Mouse (Mus musculus) embryonic facial prominence, embryonic 14.5 days (tissue): ENCODE data around the gene Rab7b. TPM values are rescaled to one million over a fixed set of nuclear protein-coding genes. Genes with fewer than 3 reads are reported as not detected.
A peak's percentile ranks its signal among the peaks of the same experiment; 100 is the strongest.

Experiments
- ATAC-seq: fragments of 200-750 bp; cut with Nextera tagmentation; 2 replicates; pipeline ENCODE4 v1.8.0; 2017; ENCODE audit warnings: low read depth, moderate number of reproducible peaks, moderate TSS enrichment
- DNase-seq: peaks from one replicate; pipeline ENCODE4 v3.0.0-alpha.2; 2015; ENCODE audit warnings: low spot score
- H3K27ac ChIP-seq: fragments of 300-500 bp; sonication (generic); replicated peaks from 2 replicates; pipeline ENCODE4 v1.5.1; 2014; ENCODE audit warnings: low read depth, mild to moderate bottlenecking, low read length, moderate library complexity
- H3K27me3 ChIP-seq: fragments of 300-500 bp; sonication (generic); replicated peaks from 2 replicates; pipeline ENCODE4 v1.6.1; 2014; ENCODE audit warnings: low read length; ENCODE audit not compliant: control insufficient read depth, insufficient read depth
- H3K36me3 ChIP-seq: fragments of 300-500 bp; sonication (generic); 2 replicates; pipeline ENCODE4 v1.6.1; 2014; ENCODE audit warnings: low read length, mixed read lengths; ENCODE audit not compliant: control insufficient read depth, insufficient read depth
- H3K4me1 ChIP-seq: fragments of 300-500 bp; sonication (generic); 2 replicates; pipeline ENCODE4 v1.6.1; 2014; ENCODE audit warnings: antibody characterized with exemption, low read length; ENCODE audit not compliant: control insufficient read depth, insufficient read depth
- H3K4me2 ChIP-seq: fragments of 300-500 bp; sonication (generic); 2 replicates; pipeline ENCODE4 v1.6.1; 2014; ENCODE audit warnings: low read depth, mild to moderate bottlenecking, low read length, moderate library complexity, mixed read lengths
- H3K4me3 ChIP-seq: fragments of 300-500 bp; sonication (generic); 2 replicates; pipeline ENCODE4 v1.5.1; 2014; ENCODE audit warnings: low read depth, mild to moderate bottlenecking, low read length
- H3K9ac ChIP-seq: fragments of 300-500 bp; sonication (generic); 2 replicates; pipeline ENCODE4 v1.6.1; 2014; ENCODE audit warnings: low read depth, mild to moderate bottlenecking, low read length, moderate library complexity, mixed read lengths
- H3K9me3 ChIP-seq: fragments of 300-500 bp; sonication (generic); 2 replicates; pipeline ENCODE4 v1.6.1; 2016; ENCODE audit warnings: low read length; ENCODE audit not compliant: control insufficient read depth
- WGBS: fragments of 180-500 bp; shearing (Covaris S2); extraction: QIAGEN DNeasy Blood & Tissue Kit; methylation state at CpG from one replicate; pipeline ENCODE4 v1.1.7; 2014; 5-methylcytosine and 5-hydroxymethylcytosine counted together
- polyA plus RNA-seq: library from polyadenylated mRNA; unstranded; fragments of >200 nt; fragmentation: Nextera tagmentation; extraction: Ambion mirVana; gene quantifications from 2 replicates; pipeline ENCODE4 v1.2.1, GENCODE M21; 2014

Rab7b gene
- polyA plus RNA-seq, 1 experiment from 2014 or later = 10.6 TPM

DNA sequence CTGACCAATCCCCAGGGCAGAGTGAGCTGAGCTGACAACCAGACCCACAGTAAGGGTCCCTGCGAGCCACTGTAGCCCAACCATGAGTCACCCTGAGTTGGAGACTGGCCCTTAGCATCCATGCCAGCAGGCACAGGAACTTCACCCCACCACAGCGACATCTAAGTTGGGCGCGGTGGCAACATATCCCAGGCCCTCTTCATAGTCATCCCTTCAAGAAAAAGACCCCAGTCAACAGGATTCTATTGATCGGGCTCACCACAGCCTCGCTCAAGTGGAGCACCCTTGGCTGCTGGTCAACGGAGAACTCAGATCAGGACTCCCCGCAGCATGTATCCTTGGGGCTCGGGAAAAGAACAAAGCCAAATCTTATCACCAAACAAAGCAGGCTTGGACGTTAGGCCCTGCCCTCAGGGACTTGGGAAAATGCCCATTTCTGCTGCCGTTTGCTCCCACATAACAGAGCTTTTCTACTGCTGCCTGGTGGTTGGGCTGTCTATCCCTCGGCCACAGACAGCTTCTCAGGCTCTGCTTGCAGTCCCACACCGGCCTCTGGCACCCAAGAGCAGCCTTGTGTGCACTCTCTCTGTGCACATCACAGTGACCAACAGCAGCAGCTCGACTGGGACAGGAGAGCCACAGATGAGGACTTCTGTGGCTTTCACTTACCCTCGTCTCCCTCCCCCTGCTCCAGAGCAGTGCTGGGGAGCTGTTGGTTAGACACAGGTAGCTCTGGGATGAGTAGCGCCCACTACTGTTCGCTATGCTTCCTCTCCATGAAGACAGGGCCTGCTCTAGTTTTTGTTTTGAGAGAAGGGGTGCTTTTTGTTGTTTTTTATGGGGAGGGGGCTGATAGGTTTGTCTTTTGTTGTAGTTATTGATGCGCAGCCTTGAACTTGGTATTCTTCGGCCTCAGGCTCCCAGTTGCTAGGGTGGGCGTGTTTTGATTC is 26.2 kb downstream of the Rab7b start:
- DNase-seq = no peak

DNA sequence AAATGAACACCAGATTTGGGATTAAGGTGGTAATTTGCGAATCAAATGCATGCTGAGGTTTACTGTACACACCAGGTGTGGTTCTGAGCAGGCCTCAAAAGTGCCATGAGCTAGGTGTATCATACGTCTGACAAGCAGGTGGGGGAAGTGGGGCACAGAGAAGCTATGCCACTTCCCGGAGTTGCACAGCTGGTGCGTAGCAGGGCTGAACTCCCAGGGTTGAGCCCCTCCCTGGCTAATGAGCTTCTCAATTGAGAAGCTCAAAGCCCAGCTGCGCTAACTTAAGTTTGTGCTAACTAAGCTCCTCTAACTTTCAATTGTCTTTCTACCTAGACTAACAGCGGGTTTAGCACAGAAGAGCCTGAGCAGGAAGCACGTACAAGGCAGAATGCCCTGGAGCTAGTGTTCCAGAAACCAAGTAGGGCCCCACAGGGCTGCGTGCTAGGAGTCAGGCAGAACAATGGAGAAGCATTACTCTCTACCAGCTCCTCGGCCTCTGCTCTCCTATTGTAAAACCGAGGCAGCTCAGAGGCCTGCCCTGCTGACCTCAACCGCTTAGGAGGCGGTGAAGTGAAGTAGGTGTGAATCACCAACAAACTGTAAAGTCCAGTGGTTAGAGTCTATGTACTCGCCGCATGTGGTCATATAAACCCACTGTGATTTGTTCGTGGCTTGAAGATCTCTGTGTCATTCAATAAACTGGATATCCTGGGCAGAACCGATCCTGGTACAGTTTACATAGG is 30.6 kb downstream of the Rab7b start:
- H3K36me3 ChIP-seq = no peaks in the 10 kb centered on the region
- no peak overlapping the region for H3K4me2 ChIP-seq
- H3K27ac ChIP-seq = no peak overlapping the region
- no peaks in the 10 kb centered on the region for H3K27me3 ChIP-seq
- H3K9ac ChIP-seq = no peak overlapping the region
- H3K4me3 ChIP-seq = no peak overlapping the region
- peak; percentile 60; the same call in 1 of the 2 replicates for ATAC-seq
- 53% methylated on average over 16 of the region's 16 CpGs for WGBS
- H3K9me3 ChIP-seq = no peaks in the 10 kb centered on the region
- DNase-seq = peak; percentile 42
- no peaks in the 10 kb centered on the region for H3K4me1 ChIP-seq

More for the DNA sequence above, 26.2 kb downstream of the Rab7b start:
- no peak overlapping the region for H3K27ac ChIP-seq
- H3K9ac ChIP-seq = peak overlapping the region; percentile 14; the same call in 1 of the 2 replicates
- H3K4me1 ChIP-seq = no peaks in the 10 kb centered on the region
- no peaks in the 10 kb centered on the region for H3K9me3 ChIP-seq
- no peak overlapping the region for H3K4me3 ChIP-seq
- H3K36me3 ChIP-seq = no peaks in the 10 kb centered on the region
- no peak for ATAC-seq
- 65% methylated on average over 19 of the region's 20 CpGs for WGBS
- H3K4me2 ChIP-seq = no peak overlapping the region
- H3K27me3 ChIP-seq = no peaks in the 10 kb centered on the region

DNA sequence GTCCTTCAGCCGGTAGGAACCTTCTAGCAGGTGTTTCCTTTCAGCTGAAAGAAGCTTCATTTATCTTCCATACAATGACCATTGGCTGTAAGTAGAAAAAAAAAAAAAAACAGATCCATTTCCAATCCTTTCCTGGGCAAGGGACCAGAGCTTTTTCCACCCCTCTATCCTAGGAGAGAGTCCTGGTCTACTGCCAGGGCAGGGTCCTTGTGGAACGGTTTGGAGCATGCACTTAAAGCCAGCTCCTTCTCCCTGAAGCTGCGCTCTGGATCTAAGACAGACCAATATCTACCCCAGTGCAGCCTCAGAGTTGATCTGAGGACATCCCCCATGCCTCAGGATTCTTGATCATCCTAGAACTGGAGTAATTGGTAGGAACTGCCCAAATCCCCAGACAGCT is 33.5 kb downstream of the Rab7b start:
- 71% methylated on average over 3 of the region's 3 CpGs for WGBS
- no peak overlapping the region for H3K4me3 ChIP-seq
- no peak for ATAC-seq

DNA sequence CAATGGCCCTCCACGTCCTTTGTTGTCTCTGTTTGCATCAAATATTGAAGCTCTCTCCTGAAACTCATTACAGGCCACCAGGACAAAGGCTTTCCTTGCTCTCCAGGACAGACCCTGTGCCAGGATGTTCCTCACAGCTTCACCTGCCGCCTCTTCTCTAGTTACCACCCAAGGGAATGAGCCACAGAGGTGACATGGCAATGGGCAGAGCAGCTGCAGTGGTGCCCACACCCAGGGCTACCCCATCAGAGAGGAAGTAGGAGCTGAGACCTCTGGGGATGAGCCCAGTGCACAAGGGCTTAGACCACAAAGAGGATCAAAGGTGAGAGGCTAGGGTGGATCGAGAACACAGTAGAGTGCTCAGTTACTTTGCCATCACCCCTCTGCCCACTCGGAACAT is 35.1 kb downstream of the Rab7b start:
- no peak overlapping the region for H3K9ac ChIP-seq
- H3K27me3 ChIP-seq = no peaks in the 10 kb centered on the region
- WGBS = 61% methylated on average over 4 of the region's 4 CpGs
- ATAC-seq (no peak), DNase-seq (no peak)
- no peaks in the 10 kb centered on the region for H3K9me3 ChIP-seq
- H3K4me1 ChIP-seq = no peaks in the 10 kb centered on the region
- H3K36me3 ChIP-seq = no peaks in the 10 kb centered on the region
- no peak overlapping the region for H3K4me2 ChIP-seq
- no peak overlapping the region for H3K27ac ChIP-seq
- no peak overlapping the region for H3K4me3 ChIP-seq

More for the DNA sequence above, 33.5 kb downstream of the Rab7b start:
- Histone ChIP-seq H3K27ac (no peak overlapping the region), H3K9ac (no peak overlapping the region), H3K27me3 (no peaks in the 10 kb centered on the region), H3K4me2 (no peak overlapping the region), H3K36me3 (no peaks in the 10 kb centered on the region), H3K4me1 (no peaks in the 10 kb centered on the region), H3K9me3 (no peaks in the 10 kb centered on the region)
- DNase-seq = no peak

DNA sequence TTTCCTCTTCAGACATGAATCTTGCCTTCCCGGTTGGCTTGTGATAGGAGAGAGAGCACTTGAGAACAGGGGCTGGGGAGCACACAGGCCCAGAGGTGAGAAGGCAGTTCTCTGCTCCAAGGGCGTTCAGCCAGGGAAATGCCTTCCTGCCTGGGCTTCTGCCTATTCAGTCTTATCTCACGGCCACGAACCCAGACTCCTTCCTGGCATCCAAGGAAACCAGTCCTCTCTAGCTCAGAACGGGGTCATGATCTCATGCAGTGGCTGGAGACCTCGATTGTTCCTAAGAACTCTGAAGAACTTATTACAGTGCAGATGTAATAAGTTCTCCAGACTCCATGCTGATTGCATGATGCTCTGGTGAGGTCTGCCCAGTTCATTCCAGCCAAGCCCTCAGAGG is 38.1 kb downstream of the Rab7b start:
- Histone ChIP-seq H3K4me2 (no peak overlapping the region), H3K36me3 (no peaks in the 10 kb centered on the region), H3K9me3 (no peaks in the 10 kb centered on the region), H3K27ac (no peak overlapping the region), H3K4me1 (no peaks in the 10 kb centered on the region), H3K27me3 (no peaks in the 10 kb centered on the region), H3K4me3 (no peak overlapping the region), H3K9ac (no peak overlapping the region)
- WGBS = 68% methylated on average over 6 of the region's 6 CpGs
- no peak for ATAC-seq
- DNase-seq = no peak

DNA sequence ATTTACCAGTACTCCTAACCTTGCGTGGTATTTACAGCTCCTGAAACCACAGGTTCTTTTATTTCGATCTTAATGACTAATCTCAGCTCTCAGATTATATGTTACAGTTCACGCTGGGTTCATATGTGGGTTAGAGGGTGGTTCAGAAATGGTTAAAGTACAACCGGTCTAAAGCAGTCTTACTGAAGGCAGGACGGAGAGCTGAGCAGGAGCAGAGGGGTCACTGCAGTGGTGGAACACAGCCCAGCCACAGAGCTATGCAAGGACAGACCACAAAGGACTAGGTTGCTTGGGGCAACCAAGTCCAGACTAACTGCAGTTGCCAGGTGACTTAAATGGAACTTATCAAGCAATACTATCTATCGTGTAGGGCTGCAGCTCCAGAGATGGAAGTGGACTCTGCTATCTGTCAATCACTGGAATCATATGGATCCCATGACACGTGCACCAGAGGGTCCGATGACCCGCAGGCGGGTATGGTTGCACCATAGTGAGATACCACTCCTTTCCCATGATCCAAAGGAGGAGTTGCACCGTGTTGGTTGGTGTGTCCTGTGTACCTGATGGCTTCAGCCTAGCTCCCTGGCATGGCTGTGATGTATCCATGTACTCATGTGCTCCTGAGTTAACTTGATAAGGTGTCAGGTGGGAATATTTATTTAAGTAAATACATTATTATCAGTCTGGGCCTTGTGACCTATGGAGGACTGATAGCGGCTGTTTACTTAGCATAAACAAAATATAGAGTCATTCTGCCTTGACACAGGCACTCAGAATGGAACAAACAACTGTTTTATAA is 42.3 kb downstream of the Rab7b start:
- Histone ChIP-seq H3K4me3 (no peak overlapping the region), H3K27ac (no peak overlapping the region), H3K36me3 (no peaks in the 10 kb centered on the region), H3K9me3 (no peaks in the 10 kb centered on the region), H3K4me1 (no peaks in the 10 kb centered on the region), H3K9ac (no peak overlapping the region), H3K27me3 (no peaks in the 10 kb centered on the region), H3K4me2 (no peak overlapping the region)
- 78% methylated on average over 12 of the region's 12 CpGs for WGBS
- DNase-seq = no peak
- ATAC-seq = peak; percentile 74; the same call in 1 of the 2 replicates

DNA sequence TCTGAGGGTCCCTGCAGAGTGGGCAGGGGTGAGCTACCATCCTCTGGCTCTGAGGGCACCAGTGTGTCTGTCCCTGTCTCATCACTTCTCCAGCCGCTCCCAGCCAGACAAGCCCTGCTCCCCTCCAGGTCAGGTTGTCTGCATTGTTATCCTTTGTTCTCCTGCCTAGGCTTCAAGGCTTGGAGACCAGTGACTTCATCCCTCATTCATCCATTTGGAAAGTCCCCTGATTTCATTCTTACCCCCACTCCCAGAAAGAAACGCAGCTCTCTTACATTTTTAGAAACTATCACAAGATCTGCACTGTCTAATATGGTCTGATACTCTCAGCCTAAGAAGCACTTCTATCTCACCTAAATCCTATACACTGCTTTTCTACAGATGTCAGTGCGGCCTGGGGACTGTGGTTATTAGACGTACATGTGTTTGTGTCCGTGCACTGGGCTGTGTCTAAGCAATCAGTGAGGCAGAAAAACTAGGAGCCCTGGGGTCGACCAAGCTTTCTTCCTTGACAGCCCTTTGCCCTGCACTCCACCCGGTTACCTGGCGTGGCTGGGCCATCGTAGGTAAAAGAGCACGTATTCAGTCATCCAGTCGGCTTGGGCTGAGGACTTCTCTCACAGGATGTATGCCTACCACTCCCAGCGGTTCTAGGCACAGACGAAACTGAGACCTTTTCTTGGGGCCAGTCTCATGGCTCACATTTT is 45.1 kb downstream of the Rab7b start:
- Histone ChIP-seq H3K4me1 (peaks cover 5% of the 10 kb centered on the region; the same call in 1 of the 2 replicates), H3K9ac (no peak overlapping the region), H3K27ac (no peak overlapping the region), H3K9me3 (no peaks in the 10 kb centered on the region), H3K36me3 (no peaks in the 10 kb centered on the region), H3K27me3 (no peaks in the 10 kb centered on the region), H3K4me3 (no peak overlapping the region), H3K4me2 (no peak overlapping the region)
- no peak for DNase-seq
- ATAC-seq = no peak; the same call in 1 of the 2 replicates
- 74% methylated on average over 13 of the region's 13 CpGs for WGBS
